Mouse (Mus musculus) heart, embryonic 10.5 days (tissue): ENCODE measurements around the gene Mup1. TPM values are rescaled to one million over a fixed set of nuclear protein-coding genes. Genes with fewer than 3 reads are reported as not detected.
"Not testable (repeated sequence)": the region's sequence is repeated elsewhere in the genome, so short reads cannot be mapped to it uniquely, and the experiment has no call there.

Experiments
- DNase-seq: peaks from one replicate; pipeline ENCODE4 v3.0.0-alpha.2; 2017; ENCODE audit warnings: low spot score
- H3K27ac ChIP-seq: fragments of 300-500 bp; sonication (generic); 2 replicates; pipeline ENCODE4 v1.5.1; 2016; ENCODE audit warnings: mild to moderate bottlenecking
- H3K27me3 ChIP-seq: fragments of 300-500 bp; sonication (generic); 2 replicates; pipeline ENCODE4 v1.6.1; 2016; ENCODE audit warnings: mild to moderate bottlenecking; ENCODE audit not compliant: poor library complexity, insufficient read depth, severe bottlenecking
- H3K36me3 ChIP-seq: fragments of 300-500 bp; sonication (generic); 2 replicates; pipeline ENCODE4 v1.6.1; 2016; ENCODE audit warnings: mild to moderate bottlenecking, moderate library complexity
- H3K4me1 ChIP-seq: fragments of 300-500 bp; sonication (generic); 2 replicates; pipeline ENCODE4 v1.6.1; 2016; ENCODE audit warnings: mild to moderate bottlenecking
- H3K4me3 ChIP-seq: fragments of 300-500 bp; sonication (generic); 2 replicates; pipeline ENCODE4 v1.5.1; 2016; ENCODE audit warnings: mild to moderate bottlenecking, moderate library complexity
- H3K9me3 ChIP-seq: fragments of 300-500 bp; sonication (generic); 2 replicates; pipeline ENCODE4 v1.6.1; 2016; ENCODE audit warnings: mild to moderate bottlenecking, moderate library complexity
- WGBS: fragments of 180-500 bp; shearing (Covaris S2); methylation state at CpG from one replicate; pipeline ENCODE4 v1.1.7; 2016; 5-methylcytosine and 5-hydroxymethylcytosine counted together
- polyA plus RNA-seq: library from polyadenylated mRNA; unstranded; fragments of >200 nt; fragmentation: Nextera tagmentation; extraction: Ambion mirVana; gene quantifications from 2 replicates; pipeline ENCODE4 v1.2.1, GENCODE M21; 2016

Mup1 gene
- not detected in 2 replicates for polyA plus RNA-seq

DNA sequence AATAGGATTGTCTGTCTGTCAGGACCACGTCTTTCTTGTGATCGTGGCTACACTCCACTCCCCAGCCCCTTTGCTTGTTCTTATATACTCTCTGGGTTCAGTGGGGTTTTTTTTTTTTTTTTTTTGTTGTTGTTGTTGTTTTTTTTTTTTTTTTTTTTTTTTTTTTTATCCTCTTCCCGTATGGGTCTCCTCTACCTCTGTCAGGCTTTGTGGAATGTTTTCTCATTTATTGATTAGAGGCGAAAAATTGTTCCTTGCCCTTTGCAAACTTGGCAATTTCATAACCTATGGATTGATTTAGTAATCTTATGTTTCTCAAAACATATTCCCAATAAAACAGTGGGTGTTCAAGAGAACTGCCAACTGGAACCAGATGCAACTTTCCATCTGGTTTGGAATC, at the start of gene Mup1:
Gene Mup1 (minus strand): TSS at position 101 of the 400 bp plus-strand sequence.
- not testable (repeated sequence) for H3K4me3 ChIP-seq, H3K36me3 ChIP-seq, H3K27me3 ChIP-seq, H3K27ac ChIP-seq, H3K4me1 ChIP-seq, DNase-seq, H3K9me3 ChIP-seq
- 67% methylated on average over 2 of the region's 4 CpGs for WGBS

Other genes with a start within 250 kb of the Mup1 start
- not detected in 2 replicates for gene Mup9, start 80.0 kb downstream of the Mup1 start, polyA plus RNA-seq
- not detected in 2 replicates for gene Mup10, start 80.2 kb upstream of the Mup1 start, polyA plus RNA-seq
- not detected in 2 replicates for gene Mup11, start 160.5 kb upstream of the Mup1 start, polyA plus RNA-seq
- gene Mup12, start 239.4 kb upstream of the Mup1 start, polyA plus RNA-seq: not detected in 2 replicates